Comparison of ENCODE assay signal across 8 mouse cellular contexts in genomic region chr5:137102575-137103522, GRCm38 (mm10). TPM values are rescaled to one million over a fixed set of nuclear protein-coding genes. Genes with fewer than 3 reads are reported as not detected.
A peak's percentile ranks its signal among the peaks of the same experiment; 100 is the strongest.
DNase-seq lines count a peak whose midpoint lies in the region; ATAC-seq and TF ChIP-seq lines count a peak whose summit lies in the region.

No protein-coding gene starts in this region.

- no peak overlapping the region for H3K4me3 ChIP-seq in cerebellum, adult 2 months (replicated peaks; ENCODE audit: insufficient read depth, low read depth, low read length)
- H3K4me3 ChIP-seq in thymus, adult 2 months (ENCODE audit: control insufficient read depth, insufficient read depth, low read length): peak overlapping the region; percentile 18; the same call in 1 of the 2 replicates

- TF ChIP-seq CTCF in cerebellum, adult 2 months (IDR thresholded peaks at IDR 0.05; ENCODE audit: borderline replicate concordance, insufficient read depth, low read depth, low read length): no peak
- no peak for TF ChIP-seq CTCF in thymus, adult 2 months (IDR thresholded peaks at IDR 0.05; ENCODE audit: borderline replicate concordance, control insufficient read depth, extremely low read depth, insufficient read depth, low read length, poor library complexity)

- no peaks in the 10 kb centered on the region for H3K27me3 ChIP-seq in cerebellum, adult 2 months (ENCODE audit: control insufficient read depth, insufficient read depth, low read length)
- no peaks in the 10 kb centered on the region for H3K27me3 ChIP-seq in thymus, adult 2 months (ENCODE audit: control insufficient read depth, insufficient read depth, low read length)

- DNase-seq in cerebellum, adult 2 months: peak; percentile 36 to 60
- DNase-seq in cerebellum, adult 18-20 months: no peak
- peak; percentile 95 for DNase-seq in 3134 (ENCODE audit: extremely low read depth, insufficient read length, low spot score)
- DNase-seq in adrenal gland, postnatal 36 days: peak; percentile 88
- peak; percentile 47 to 67 for DNase-seq in frontal cortex, postnatal 25 days (ENCODE audit: low spot score in 2 of 2)
- DNase-seq in thymus, adult 2 months: peak; percentile 55

- H3K4me1 ChIP-seq in cerebellum, adult 2 months (ENCODE audit: control insufficient read depth, insufficient read depth, low read length): peaks cover 30% of the 10 kb centered on the region
- peaks cover 20% of the 10 kb centered on the region for H3K4me1 ChIP-seq in thymus, adult 2 months (replicated peaks; ENCODE audit: control insufficient read depth, insufficient read depth, low read length)

- no peaks in the 10 kb centered on the region for H3K36me3 ChIP-seq in thymus, adult 2 months (ENCODE audit: control insufficient read depth, insufficient read depth, low read length)

- 49% methylated on average over 28 of the region's 28 CpGs for WGBS in cerebellum, adult 2 months
- WGBS in thymus, adult 2 months: 31% methylated on average over 28 of the region's 28 CpGs

- no peak overlapping the region for H3K27ac ChIP-seq in cerebellum, adult 2 months (ENCODE audit: insufficient read depth, low read length)
- peak overlapping the region; percentile 56; the same call in 1 of the 2 replicates for H3K27ac ChIP-seq in thymus, adult 2 months (ENCODE audit: control insufficient read depth, insufficient read depth, low read length)

- TF ChIP-seq POLR2A in cerebellum, adult 2 months (IDR thresholded peaks at IDR 0.05; ENCODE audit: borderline replicate concordance, insufficient read depth, low read length): no peak
- no peak for TF ChIP-seq POLR2A in thymus, adult 2 months (IDR thresholded peaks at IDR 0.05; ENCODE audit: control insufficient read depth, extremely low read depth, insufficient read depth, low read length, poor library complexity)

- ATAC-seq in inflammation-experienced regulatory T-cells, adult 6 months: peak; percentile 89
- peak; percentile 78 for ATAC-seq in megakaryocyte, adult 5-6 weeks (ENCODE audit: poor library complexity, severe bottlenecking)

RNA-seq across cellular contexts. Expression of gene Trim56, which starts 13.2 kb away (rescaled TPM):
- 1.9 TPM in 2 replicates for polyA plus RNA-seq in cerebellum, adult 2 months (2012; rRNA removed)
- 10 to 100 TPM; 40.9 to 44.8 TPM for total RNA-seq in adrenal gland, postnatal 36 days (2021)
- polyA plus RNA-seq in inflammation-experienced regulatory T-cells, adult 6 months (2017; shearing (Covaris generic)): 10 to 100 TPM; 12.2 to 16.5 (median 15.0) TPM
- total RNA-seq in megakaryocyte, adult 5-6 weeks (2015): 12.4 and 13.5 TPM in 2 replicates
- total RNA-seq in megakaryocyte, adult 5-6 weeks (2017): 28.7 and 32.4 TPM in 2 replicates
- polyA plus RNA-seq in thymus, adult 2 months (2012; rRNA removed): 49.3 and 55.8 TPM in 2 replicates

RNA-seq across cellular contexts. Expression of gene Serpine1, which starts 30.8 kb away (rescaled TPM):
- 0.38 and 0.48 TPM in 2 replicates for polyA plus RNA-seq in cerebellum, adult 2 months (2012; rRNA removed)
- total RNA-seq in adrenal gland, postnatal 36 days (2021): 10 to 100 TPM in 1 of 2 experiments, 1 to 10 TPM in 1; 3.5 to 11.2 TPM
- polyA plus RNA-seq in inflammation-experienced regulatory T-cells, adult 6 months (2017; shearing (Covaris generic)): not detected
- total RNA-seq in megakaryocyte, adult 5-6 weeks (2015): not detected in 2 replicates
- total RNA-seq in megakaryocyte, adult 5-6 weeks (2017): not detected in 2 replicates
- 3.1 and 4.1 TPM in 2 replicates for polyA plus RNA-seq in thymus, adult 2 months (2012; rRNA removed)

RNA-seq across cellular contexts. Expression of gene Muc3, which starts 46.3 kb away (rescaled TPM):
- polyA plus RNA-seq in cerebellum, adult 2 months (2012; rRNA removed): not detected in 2 replicates
- total RNA-seq in adrenal gland, postnatal 36 days (2021): not detected
- not detected for polyA plus RNA-seq in inflammation-experienced regulatory T-cells, adult 6 months (2017; shearing (Covaris generic))
- not detected in 2 replicates for total RNA-seq in megakaryocyte, adult 5-6 weeks (2015)
- total RNA-seq in megakaryocyte, adult 5-6 weeks (2017): not detected in 2 replicates
- 0.52 and 0.86 TPM in 2 replicates for polyA plus RNA-seq in thymus, adult 2 months (2012; rRNA removed)

RNA-seq across cellular contexts. Expression of gene Ap1s1, which starts 56.9 kb away (rescaled TPM):
- 147 and 168 TPM in 2 replicates for polyA plus RNA-seq in cerebellum, adult 2 months (2012; rRNA removed)
- 10 to 100 TPM; 91.3 to 93.7 TPM for total RNA-seq in adrenal gland, postnatal 36 days (2021)
- 100 to 1,000 TPM in 1 of 3 experiments, 10 to 100 TPM in 2; 66.7 to 117 (median 68.0) TPM for polyA plus RNA-seq in inflammation-experienced regulatory T-cells, adult 6 months (2017; shearing (Covaris generic))
- total RNA-seq in megakaryocyte, adult 5-6 weeks (2015): 19.1 and 19.6 TPM in 2 replicates
- total RNA-seq in megakaryocyte, adult 5-6 weeks (2017): 43.3 and 47.2 TPM in 2 replicates
- 44.1 and 51.9 TPM in 2 replicates for polyA plus RNA-seq in thymus, adult 2 months (2012; rRNA removed)

Comparison
In these comparisons a context has a peak if more than half of its experiments do, and no peak if none do; other contexts are left out.
1. DNase-seq: peak in cerebellum, adult 2 months (2 of 2), 3134 (single experiment), adrenal gland, postnatal 36 days (2 of 2), frontal cortex, postnatal 25 days (2 of 2) and thymus, adult 2 months (single experiment); none in cerebellum, adult 18-20 months (0 of 2).